Mouse (Mus musculus): ENCODE measurements around the gene Il11ra1.

DNA sequence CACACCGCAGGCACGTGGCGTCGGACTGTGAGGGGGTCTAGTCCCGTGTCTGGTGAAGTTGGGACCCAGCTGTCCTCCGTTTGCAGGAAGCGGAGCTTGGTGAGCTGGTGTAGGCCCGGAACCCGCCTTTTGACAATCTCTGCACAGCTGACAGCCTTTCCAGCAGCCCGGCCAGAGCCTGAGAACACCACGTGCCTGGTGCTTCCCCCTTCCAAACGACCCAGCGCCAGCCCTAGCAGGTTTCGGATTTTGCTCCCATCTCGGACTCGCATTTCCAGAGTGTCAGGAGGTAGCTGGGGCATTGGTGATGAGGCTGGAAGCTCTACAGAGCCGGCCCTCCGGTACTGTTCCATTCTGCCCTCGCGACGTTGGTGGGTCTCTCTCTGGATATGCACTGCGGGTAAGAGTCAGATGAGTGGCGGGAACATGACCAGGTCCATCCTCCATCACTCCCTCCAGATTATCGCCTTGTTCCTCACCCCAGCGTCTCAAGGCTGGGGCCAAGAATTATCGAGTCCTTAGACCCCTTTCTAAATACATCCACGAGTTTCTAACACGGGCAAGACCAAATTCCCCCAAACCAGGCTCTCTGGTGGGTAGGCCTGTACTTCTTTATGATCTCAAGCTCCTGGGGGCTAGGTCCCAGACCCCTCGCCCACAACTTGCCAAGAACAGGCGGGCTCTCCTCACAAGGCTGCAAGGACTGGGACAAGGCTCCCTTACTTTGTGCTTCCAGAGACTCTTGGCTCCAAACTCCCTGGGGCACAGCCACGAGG lies 12.8 kb downstream of the Il11ra1 start:
- TF ChIP-seq CTCF (IDR thresholded peaks at IDR 0.05; ENCODE audit: low read depth, low read length), result no peak
- no peak for TF ChIP-seq POLR2A (IDR thresholded peaks at IDR 0.05; ENCODE audit: insufficient read depth, low read length)
- TF ChIP-seq EP300 (IDR thresholded peaks at IDR 0.05; ENCODE audit: insufficient read depth, low read depth, low read length), result no peak
